Mouse (Mus musculus) spleen, adult 12 weeks (tissue): Measurements from ENCODE around the gene Olfr1.

Source experiments
- DNase-seq: peaks from one replicate; pipeline ENCODE4 v3.0.0; 2022; ENCODE audit warnings: low spot score

Gene Olfr1

GRCm38 (mm10) chr11:73399514-73399913 lies at the start of gene Olfr1:
Gene Olfr1 (minus strand): TSS chr11:73399614.
- no peak for DNase-seq

GRCm38 (mm10) chr11:73428377-73428776 lies 29.0 kb upstream of the Olfr1 start, which contains the start of gene Olfr378:
Gene Olfr378 (minus strand): TSS chr11:73428477.
- no peak for DNase-seq

DNA sequence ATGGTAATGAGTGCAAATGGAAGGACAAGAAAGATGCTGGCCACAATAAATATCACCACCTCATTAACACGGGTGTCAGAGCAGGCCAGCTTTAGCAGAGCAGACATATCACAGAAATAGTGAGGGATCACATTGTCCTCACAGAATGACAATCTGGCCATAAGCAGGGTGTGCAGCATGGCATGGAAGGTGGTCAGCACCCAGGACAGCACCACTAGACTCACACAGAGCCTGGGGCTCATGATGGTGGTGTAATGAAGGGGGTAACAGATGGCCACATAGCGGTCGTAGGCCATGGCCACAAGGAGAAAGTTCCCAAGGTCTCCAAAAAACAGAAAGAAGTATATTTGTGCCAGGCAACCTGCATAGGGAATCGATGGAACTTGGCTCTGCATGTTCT lies 4.0 kb downstream of the Olfr1 start:
- no peak for DNase-seq

DNA sequence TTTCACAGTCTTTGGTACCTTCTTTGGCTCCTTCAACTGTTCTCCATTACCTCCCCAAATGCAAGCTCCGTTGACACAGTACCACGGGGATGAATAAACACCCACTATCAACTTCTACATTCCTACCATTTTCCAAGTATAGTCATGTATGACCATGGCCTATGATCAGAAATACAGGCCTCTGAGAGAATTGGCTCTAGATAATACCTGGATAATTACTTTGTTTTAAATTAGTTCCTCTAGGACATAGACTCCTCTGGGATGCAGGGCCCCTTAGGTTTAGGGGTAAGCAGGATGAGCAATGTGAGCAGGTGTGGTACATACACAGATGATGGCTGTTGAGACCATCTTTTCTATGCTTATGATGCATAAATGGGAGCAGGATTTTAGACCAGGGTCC lies 28.5 kb downstream of the Olfr1 start, which contains the start of gene Olfr376:
TSS of gene Olfr376 (plus strand) at position 301 of the 400 bp plus-strand sequence.
- no peak for DNase-seq

DNA sequence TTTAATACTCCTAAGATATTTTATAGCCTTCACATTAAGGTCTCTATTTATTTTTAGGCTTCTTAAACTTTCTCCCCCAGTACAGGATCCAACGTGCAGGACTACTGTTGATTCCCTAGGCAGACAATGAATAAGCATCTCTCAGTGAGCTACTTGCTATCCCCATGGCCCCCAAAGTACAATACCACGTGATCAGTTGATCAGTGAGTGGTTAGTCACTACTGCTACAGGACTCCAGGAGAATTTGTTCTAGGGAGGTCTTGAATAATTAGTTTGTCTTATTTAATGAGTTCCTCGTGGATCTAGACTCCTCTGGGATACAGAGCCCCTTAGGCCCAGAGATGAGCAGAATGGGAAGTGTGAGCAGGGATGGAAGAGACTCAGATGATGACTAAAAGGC lies 48.9 kb downstream of the Olfr1 start, which contains the start of gene Olfr20:
TSS of gene Olfr20 (plus strand) at position 301 of the 400 bp plus-strand sequence.
- no peak for DNase-seq
